Mouse (Mus musculus) limb, embryonic 14.5 days (tissue): ENCODE results near the gene Prkca. TPM values are rescaled to one million over a fixed set of nuclear protein-coding genes. Genes with fewer than 3 reads are reported as not detected.

Experiments
- ATAC-seq: fragments of 200-750 bp; cut with Nextera tagmentation; 2 replicates; pipeline ENCODE4 v1.8.0; 2017; ENCODE audit warnings: low read depth, moderate number of reproducible peaks, moderate TSS enrichment; ENCODE audit not compliant: low FRiP score
- DNase-seq: peaks from one replicate; pipeline ENCODE4 v3.0.0-alpha.2; 2015; ENCODE audit warnings: low spot score
- H3K27ac ChIP-seq: fragments of 300-500 bp; sonication (generic); replicated peaks from 2 replicates; pipeline ENCODE4 v1.5.1; 2014; ENCODE audit warnings: low read depth, mild to moderate bottlenecking, low read length, moderate library complexity, mixed read lengths
- H3K27me3 ChIP-seq: fragments of 300-500 bp; sonication (generic); 2 replicates; pipeline ENCODE4 v1.6.1; 2014; ENCODE audit warnings: low read length, mixed read lengths; ENCODE audit not compliant: control insufficient read depth, insufficient read depth
- H3K36me3 ChIP-seq: fragments of 300-500 bp; sonication (generic); 2 replicates; pipeline ENCODE4 v1.6.1; 2014; ENCODE audit warnings: mild to moderate bottlenecking, low read length, moderate library complexity, mixed read lengths; ENCODE audit not compliant: control insufficient read depth, insufficient read depth
- H3K4me1 ChIP-seq: fragments of 300-500 bp; sonication (generic); 2 replicates; pipeline ENCODE4 v1.6.1; 2014; ENCODE audit warnings: antibody characterized with exemption, low read length, mixed read lengths; ENCODE audit not compliant: control insufficient read depth, insufficient read depth
- H3K4me2 ChIP-seq: fragments of 300-500 bp; sonication (generic); replicated peaks from 2 replicates; pipeline ENCODE4 v1.6.1; 2014; ENCODE audit warnings: low read depth, mild to moderate bottlenecking, low read length, moderate library complexity; ENCODE audit not compliant: severe bottlenecking
- H3K4me3 ChIP-seq: fragments of 300-500 bp; sonication (generic); replicated peaks from 2 replicates; pipeline ENCODE4 v1.5.1; 2014; ENCODE audit warnings: low read length
- H3K9ac ChIP-seq: fragments of 300-500 bp; sonication (generic); 2 replicates; pipeline ENCODE4 v1.6.1; 2014; ENCODE audit warnings: mild to moderate bottlenecking, low read depth, low read length, moderate library complexity; ENCODE audit not compliant: severe bottlenecking
- H3K9me3 ChIP-seq: fragments of 300-500 bp; sonication (generic); 2 replicates; pipeline ENCODE4 v1.6.1; 2016; ENCODE audit warnings: low read length; ENCODE audit not compliant: control insufficient read depth
- POLR2A ChIP-seq: fragments of 200-500 bp; IDR thresholded peaks from 2 replicates; pipeline ENCODE4 v1.8.0; 2012; ENCODE audit warnings: inconsistent platforms, mild to moderate bottlenecking, moderate library complexity, borderline replicate concordance; ENCODE audit not compliant: insufficient read depth, insufficient read length; ENCODE audit errors: extremely low read depth
- WGBS: fragments of 180-500 bp; shearing (Covaris S2); extraction: QIAGEN DNeasy Blood & Tissue Kit; methylation state at CpG from one replicate; pipeline ENCODE4 v1.1.7; 2014; 5-methylcytosine and 5-hydroxymethylcytosine counted together
- polyA plus RNA-seq, 2 experiments: library from polyadenylated mRNA; depleted of rRNA in 1 of 2; stranded (reverse) in 1 of 2; unstranded in 1 of 2; fragments of >200 nt; fragmentation: Nextera tagmentation in 1 of 2; extraction: Ambion mirVana in 1 of 2; gene quantifications; 2 replicates each; pipeline versions ENCODE4 v1.2.1 to v1.2.3; 2012 to 2014

The Prkca gene
- polyA plus RNA-seq, 2 experiments, result 9.0 to 16.3 TPM

DNA sequence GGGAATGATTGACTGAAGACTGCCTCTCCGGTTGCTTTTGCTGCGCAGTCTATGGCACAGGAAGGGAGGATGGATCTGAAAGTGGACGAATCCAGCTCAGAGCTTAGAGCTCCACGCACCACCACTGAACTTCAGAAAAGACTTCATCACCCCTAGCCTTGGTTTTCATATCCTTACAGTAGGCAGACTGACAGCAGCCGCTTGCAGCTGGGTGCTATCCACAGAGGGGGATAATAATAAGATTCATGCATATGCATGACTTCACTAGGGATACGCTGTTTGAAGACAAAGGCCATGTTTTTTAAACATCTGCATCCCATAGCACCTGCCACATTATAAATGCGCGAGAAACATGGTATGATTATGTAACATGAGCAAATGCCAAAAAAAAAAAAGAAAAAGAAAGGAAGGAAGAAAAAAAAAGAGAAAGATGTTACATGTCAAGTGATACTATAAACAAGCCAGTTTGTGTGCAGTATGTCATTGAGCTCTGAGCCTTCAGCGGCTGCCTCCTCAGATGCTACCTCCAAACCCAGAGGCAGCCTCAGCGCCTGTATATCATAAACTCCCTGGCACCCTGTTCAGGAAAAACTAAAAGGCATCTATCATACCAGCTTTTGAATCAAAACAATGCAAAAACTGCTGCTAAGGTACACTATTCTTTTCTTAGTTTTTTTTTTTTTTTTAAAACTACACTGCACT lies 162.6 kb downstream of the Prkca start:
- H3K4me3 ChIP-seq, result no peak overlapping the region
- no peaks in the 10 kb centered on the region for H3K4me1 ChIP-seq
- no peak overlapping the region for H3K27ac ChIP-seq
- H3K9me3 ChIP-seq, result no peaks in the 10 kb centered on the region
- no peak overlapping the region for H3K9ac ChIP-seq
- TF ChIP-seq POLR2A, result no peak
- DNase-seq (no peak), ATAC-seq (no peak)
- WGBS, result 83% methylated on average over 10 of the region's 10 CpGs
- no peaks in the 10 kb centered on the region for H3K36me3 ChIP-seq
- H3K4me2 ChIP-seq, result no peak overlapping the region
- no peaks in the 10 kb centered on the region for H3K27me3 ChIP-seq

DNA sequence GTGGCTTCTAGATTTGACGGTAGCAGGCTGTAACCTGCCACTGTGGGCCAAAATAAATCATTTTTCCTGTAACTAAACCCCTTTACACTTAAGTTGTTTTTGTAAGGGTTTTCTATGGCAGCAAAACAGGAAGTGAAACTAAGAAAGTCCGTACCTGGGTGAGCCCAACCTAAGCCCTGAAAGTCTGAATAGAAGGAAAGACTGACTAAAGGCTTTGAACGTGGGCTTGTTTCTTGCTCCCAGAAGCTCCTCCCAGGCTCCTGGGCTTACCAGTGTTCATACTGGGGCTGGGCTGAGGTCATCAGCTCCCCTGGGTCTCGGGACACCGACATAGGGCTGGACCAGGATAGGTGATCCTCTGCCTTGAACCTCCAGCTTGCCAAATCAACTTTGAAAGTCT lies 164.9 kb downstream of the Prkca start:
- no peak for ATAC-seq

DNA sequence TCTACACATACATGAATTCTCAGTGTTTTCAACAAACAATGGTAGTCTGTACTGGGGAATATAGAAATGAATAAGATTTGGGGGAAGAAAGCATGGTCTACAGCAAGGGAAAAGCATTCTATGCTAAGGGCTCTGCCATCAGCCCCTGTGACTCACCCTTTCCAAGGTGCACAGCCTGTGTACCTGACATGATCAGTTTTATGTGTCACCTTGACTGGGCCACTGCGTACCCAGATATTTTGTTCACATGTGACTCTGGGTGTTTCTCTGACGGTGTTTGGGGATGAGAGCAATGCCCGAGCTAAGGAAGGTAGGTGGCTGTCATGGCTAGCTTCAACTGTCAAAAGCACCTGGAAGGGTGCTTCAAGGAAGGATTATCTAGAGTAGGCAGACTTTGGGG lies 165.5 kb downstream of the Prkca start:
- Histone ChIP-seq H3K4me3 (no peak overlapping the region), H3K4me1 (no peaks in the 10 kb centered on the region), H3K36me3 (no peaks in the 10 kb centered on the region), H3K4me2 (no peak overlapping the region), H3K27ac (no peak overlapping the region), H3K27me3 (no peaks in the 10 kb centered on the region), H3K9me3 (no peaks in the 10 kb centered on the region), H3K9ac (no peak overlapping the region)
- no peak for DNase-seq
- no peak for ATAC-seq
- 95% methylated on average over 3 of the region's 3 CpGs for WGBS
- no peak for TF ChIP-seq POLR2A

More for the DNA sequence above, 164.9 kb downstream of the Prkca start:
- no peaks in the 10 kb centered on the region for H3K36me3 ChIP-seq
- H3K4me1 ChIP-seq, result no peaks in the 10 kb centered on the region
- 71% methylated on average over 5 of the region's 5 CpGs for WGBS
- no peaks in the 10 kb centered on the region for H3K9me3 ChIP-seq
- H3K27me3 ChIP-seq, result no peaks in the 10 kb centered on the region
- no peak overlapping the region for H3K27ac ChIP-seq
- H3K4me3 ChIP-seq, result no peak overlapping the region
- H3K4me2 ChIP-seq, result no peak overlapping the region
- no peak for DNase-seq
- TF ChIP-seq POLR2A, result no peak
- H3K9ac ChIP-seq, result no peak overlapping the region

DNA sequence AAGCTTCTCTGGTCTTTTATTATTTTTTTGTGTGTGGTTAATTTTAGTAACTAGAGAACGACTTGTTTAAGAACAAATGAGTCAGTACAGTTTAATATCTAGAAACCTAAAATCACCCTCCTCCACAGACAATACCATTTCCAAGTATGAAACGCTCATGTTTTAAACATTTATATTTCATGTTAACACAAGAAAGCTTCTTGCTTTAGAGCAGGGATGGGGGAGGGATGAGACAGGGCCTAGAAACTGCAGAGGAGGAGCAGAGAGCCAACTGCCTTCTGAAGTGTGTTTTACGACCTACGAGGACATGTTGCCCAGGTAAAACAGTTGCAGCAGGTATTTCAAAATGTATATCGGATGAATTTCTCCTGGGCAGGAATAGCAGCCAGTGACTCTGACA lies 167.0 kb downstream of the Prkca start:
- no peak for DNase-seq
- no peak for ATAC-seq
- no peak overlapping the region for H3K9ac ChIP-seq
- H3K4me2 ChIP-seq, result no peak overlapping the region
- no peaks in the 10 kb centered on the region for H3K9me3 ChIP-seq
- H3K4me3 ChIP-seq, result no peak overlapping the region
- H3K4me1 ChIP-seq, result no peaks in the 10 kb centered on the region
- no peak for TF ChIP-seq POLR2A
- H3K36me3 ChIP-seq, result no peaks in the 10 kb centered on the region
- H3K27ac ChIP-seq, result no peak overlapping the region
- 74% methylated on average over 5 of the region's 5 CpGs for WGBS
- H3K27me3 ChIP-seq, result no peaks in the 10 kb centered on the region

DNA sequence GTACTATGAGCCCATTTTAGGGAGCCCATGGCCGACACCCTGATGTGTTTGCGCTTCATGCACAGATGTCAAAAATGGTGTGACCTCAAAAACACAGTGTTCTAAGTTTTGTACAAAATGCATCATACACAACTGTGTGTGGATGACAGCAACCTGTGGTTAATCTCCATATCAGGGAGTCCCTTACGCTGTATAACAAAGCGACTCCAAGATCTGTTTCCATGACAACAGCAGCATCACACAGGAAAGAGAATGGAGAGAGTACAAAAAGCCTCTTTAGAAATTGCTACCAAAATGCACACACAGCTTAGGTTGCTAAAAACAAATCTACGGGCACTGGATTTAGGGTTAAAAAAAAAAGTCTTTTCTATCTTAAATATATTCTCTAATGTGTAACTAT lies 171.8 kb downstream of the Prkca start:
- H3K4me1 ChIP-seq, result no peaks in the 10 kb centered on the region
- no peaks in the 10 kb centered on the region for H3K9me3 ChIP-seq
- ATAC-seq (no peak), DNase-seq (no peak)
- H3K4me2 ChIP-seq, result no peak overlapping the region
- WGBS, result 91% methylated on average over 5 of the region's 5 CpGs
- no peaks in the 10 kb centered on the region for H3K27me3 ChIP-seq
- no peak overlapping the region for H3K9ac ChIP-seq
- H3K4me3 ChIP-seq, result no peak overlapping the region
- TF ChIP-seq POLR2A, result no peak
- no peaks in the 10 kb centered on the region for H3K36me3 ChIP-seq
- no peak overlapping the region for H3K27ac ChIP-seq
